Mouse (Mus musculus) heart, postnatal 0 days (tissue): Measurements from ENCODE around the gene Cd300lg.

ENCODE experiments used
- CTCF ChIP-seq: IDR thresholded peaks from 2 replicates; pipeline ENCODE4 v1.5.1; 2016; ENCODE audit warnings: antibody characterized with exemption, control low read depth, low read depth
- EP300 ChIP-seq: IDR thresholded peaks from 2 replicates; pipeline ENCODE4 v1.6.1; 2016; ENCODE audit warnings: antibody characterized with exemption, low read depth

DNA sequence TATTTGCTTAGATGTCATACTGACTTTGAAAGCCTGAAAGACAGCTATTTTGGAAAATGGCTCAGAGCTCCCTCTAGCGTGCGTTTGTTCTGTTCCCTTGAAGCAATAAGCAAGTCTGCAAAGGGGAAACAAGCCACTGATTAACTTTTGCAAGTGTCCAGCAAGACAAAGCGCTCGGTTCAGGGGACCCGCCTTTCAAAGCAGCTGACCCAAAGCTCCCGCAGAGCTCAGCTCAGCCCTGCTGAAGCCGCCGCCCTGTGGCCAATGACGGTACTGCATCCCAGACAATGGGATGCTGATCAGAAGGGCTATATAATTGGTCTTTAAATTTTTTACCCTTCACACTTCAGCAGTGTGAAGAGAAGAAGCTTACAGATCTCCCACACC lies 1.2 kb upstream of the Cd300lg start:
- TF ChIP-seq CTCF (peak; percentile 89), EP300 (0 out of 2 replicates have a peak, but pooled peaks have one; percentile 29)
